Mouse (Mus musculus): ENCODE measurements around the gene Adm.

- TF ChIP-seq CTCF (IDR thresholded peaks at IDR 0.05; ENCODE audit: low read depth) (no peak), EP300 (IDR thresholded peaks at IDR 0.05; ENCODE audit: low read depth) (no peak)
Measured at GRCm38 (mm10) chr7:110668247-110668646, 40.8 kb downstream of the Adm start.
